Mouse (Mus musculus): Measurements from ENCODE around the gene Ube2o.

GRCm38 (mm10) chr11:116609965-116610630 is 28.9 kb upstream of the Ube2o start:
- TF ChIP-seq CTCF (IDR thresholded peaks at IDR 0.05; ENCODE audit: low read depth, low read length) = no peak
- TF ChIP-seq POLR2A (IDR thresholded peaks at IDR 0.05; ENCODE audit: insufficient read depth, low read length) = no peak

Measured in ES-Bruce4 (cell line).